Mouse (Mus musculus) midbrain, embryonic 11.5 days (tissue): ENCODE data around the gene Sparc. TPM values are rescaled to one million over a fixed set of nuclear protein-coding genes. Genes with fewer than 3 reads are reported as not detected.
"Not testable (repeated sequence)": the region's sequence is repeated elsewhere in the genome, so short reads cannot be mapped to it uniquely, and the experiment has no call there.

Experiments
- ATAC-seq: fragments of 200-750 bp; cut with Nextera tagmentation; 2 replicates; pipeline ENCODE4 v1.8.0; 2017; ENCODE audit warnings: moderate TSS enrichment, moderate library complexity; ENCODE audit not compliant: low FRiP score
- DNase-seq: peaks from one replicate; pipeline ENCODE4 v3.0.0; 2015; ENCODE audit warnings: low spot score; ENCODE audit errors: missing footprints
- H3K27ac ChIP-seq: fragments of 300-500 bp; sonication (generic); 2 replicates; pipeline ENCODE4 v1.5.1; 2014; ENCODE audit warnings: low read depth, low read length
- H3K27me3 ChIP-seq: fragments of 300-500 bp; sonication (generic); 2 replicates; pipeline ENCODE4 v1.6.1; 2014; ENCODE audit warnings: mild to moderate bottlenecking, low read length, moderate library complexity, mixed read lengths; ENCODE audit not compliant: control insufficient read depth, insufficient read depth
- H3K36me3 ChIP-seq: fragments of 300-500 bp; sonication (generic); 2 replicates; pipeline ENCODE4 v1.6.1; 2014; ENCODE audit warnings: mild to moderate bottlenecking, low read length, moderate library complexity, mixed read lengths; ENCODE audit not compliant: control insufficient read depth, insufficient read depth
- H3K4me1 ChIP-seq: fragments of 300-500 bp; sonication (generic); 2 replicates; pipeline ENCODE4 v1.6.1; 2014; ENCODE audit warnings: low read length; ENCODE audit not compliant: control insufficient read depth, insufficient read depth
- H3K4me2 ChIP-seq: fragments of 300-500 bp; sonication (generic); 2 replicates; pipeline ENCODE4 v1.6.1; 2014; ENCODE audit warnings: mild to moderate bottlenecking, moderate library complexity
- H3K4me3 ChIP-seq: fragments of 300-500 bp; sonication (generic); 2 replicates; pipeline ENCODE4 v1.5.1; 2014; ENCODE audit warnings: low read depth, low read length
- H3K9ac ChIP-seq: fragments of 300-500 bp; sonication (generic); 2 replicates; pipeline ENCODE4 v1.6.1; 2014; ENCODE audit warnings: low read length
- H3K9me3 ChIP-seq: fragments of 300-500 bp; sonication (generic); 2 replicates; pipeline ENCODE4 v1.6.1; 2016; ENCODE audit warnings: low read length; ENCODE audit not compliant: control insufficient read depth
- WGBS: fragments of 180-500 bp; shearing (Covaris S2); extraction: QIAGEN DNeasy Blood & Tissue Kit; methylation state at CpG from one replicate; pipeline ENCODE4 v1.1.7; 2014; 5-methylcytosine and 5-hydroxymethylcytosine counted together
- polyA plus RNA-seq: library from polyadenylated mRNA; unstranded; fragments of >200 nt; fragmentation: Nextera tagmentation; extraction: Ambion mirVana; gene quantifications from 2 replicates; pipeline ENCODE4 v1.2.1, GENCODE M21; 2014

The Sparc gene
- polyA plus RNA-seq, 1 experiment from 2014 or later, result 428 TPM

- Histone ChIP-seq H3K4me1 (peaks cover 17% of the 10 kb centered on the region; the same call in 1 of the 2 replicates), H3K36me3 (no peaks in the 10 kb centered on the region), H3K9me3 (no peaks in the 10 kb centered on the region), H3K9ac (no peak overlapping the region), H3K4me3 (no peak overlapping the region), H3K27ac (no peak overlapping the region; the same call in 1 of the 2 replicates), H3K27me3 (no peaks in the 10 kb centered on the region), H3K4me2 (no peak overlapping the region)
- WGBS, result 74% methylated on average over 8 of the region's 8 CpGs
- peak; percentile 75 for DNase-seq
- no peak for ATAC-seq
These were observed 1.9 kb upstream of the Sparc start for GRCm38 (mm10) chr11:55424746-55425360.

DNA sequence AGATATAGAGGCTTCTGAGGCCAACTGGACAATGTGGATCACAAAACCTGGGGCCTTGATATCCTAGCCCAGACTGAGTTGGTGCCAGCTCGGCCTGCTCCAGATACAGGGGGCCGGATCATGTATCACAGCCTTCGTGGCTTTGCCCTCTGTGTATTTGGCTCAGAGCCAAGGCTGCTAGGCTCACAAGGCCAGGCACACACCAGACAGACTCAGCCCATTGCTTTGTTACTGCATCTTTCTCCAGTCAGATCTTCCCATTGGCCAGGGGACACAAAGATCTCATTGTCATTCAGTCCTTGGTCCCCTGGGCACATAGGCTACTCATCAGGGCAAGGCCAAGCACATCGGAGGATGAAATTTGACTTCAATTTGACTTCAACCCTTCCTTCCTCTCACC lies 773 bp upstream of the Sparc start:
- DNase-seq (peak; percentile 88), ATAC-seq (peak; percentile 81)
- H3K36me3 ChIP-seq, result no peaks in the 10 kb centered on the region
- no peak overlapping the region for H3K4me3 ChIP-seq
- H3K27me3 ChIP-seq, result no peaks in the 10 kb centered on the region
- 45% methylated on average over 4 of the region's 4 CpGs for WGBS
- peak overlapping the region; percentile 57 for H3K27ac ChIP-seq
- H3K4me1 ChIP-seq, result peaks cover 28% of the 10 kb centered on the region
- no peak overlapping the region for H3K4me2 ChIP-seq
- no peak overlapping the region for H3K9ac ChIP-seq
- no peaks in the 10 kb centered on the region for H3K9me3 ChIP-seq

DNA sequence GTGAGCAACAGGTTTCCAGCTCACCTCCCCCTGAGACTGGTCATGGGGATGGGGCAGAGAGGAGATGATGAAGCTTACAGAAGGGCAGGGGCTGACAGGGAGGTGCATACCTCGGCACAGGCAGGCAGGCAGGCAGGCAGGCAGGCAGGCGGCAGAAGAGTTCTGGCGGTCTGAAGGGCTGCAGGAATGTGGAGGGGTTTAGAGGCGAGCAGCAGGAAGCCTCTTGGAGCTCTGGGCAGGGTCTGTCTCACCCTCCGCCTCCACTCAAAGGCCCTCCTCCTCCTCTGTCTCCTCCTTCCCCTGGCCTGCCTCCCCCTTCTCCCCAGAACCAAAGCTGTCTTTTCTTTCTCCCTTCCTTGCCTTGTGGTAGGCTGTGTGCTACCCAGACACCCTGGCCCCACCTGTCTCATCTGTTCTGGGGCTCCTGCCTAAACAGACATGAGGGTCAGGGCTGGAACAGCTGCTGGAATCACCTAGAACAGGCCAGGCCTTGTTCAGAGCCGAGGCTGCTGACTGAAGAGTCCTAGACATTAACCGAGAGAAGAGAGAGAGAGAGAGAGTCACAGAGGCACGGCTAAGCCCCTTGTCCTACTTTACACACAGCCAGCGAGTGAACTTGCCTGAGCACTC lies 3.2 kb downstream of the Sparc start:
- Histone ChIP-seq H3K27ac (peak overlapping the region; percentile 57), H3K9ac (peak overlapping the region; percentile 66), H3K4me1 (peaks cover 29% of the 10 kb centered on the region), H3K4me2 (peak overlapping the region; percentile 60), H3K36me3 (no peaks in the 10 kb centered on the region), H3K9me3 (no peaks in the 10 kb centered on the region), H3K27me3 (no peaks in the 10 kb centered on the region), H3K4me3 (peak overlapping the region; percentile 34)
- DNase-seq, result peak; percentile 91
- 3% methylated on average over 9 of the region's 9 CpGs for WGBS
- ATAC-seq, result peak; percentile 56

DNA sequence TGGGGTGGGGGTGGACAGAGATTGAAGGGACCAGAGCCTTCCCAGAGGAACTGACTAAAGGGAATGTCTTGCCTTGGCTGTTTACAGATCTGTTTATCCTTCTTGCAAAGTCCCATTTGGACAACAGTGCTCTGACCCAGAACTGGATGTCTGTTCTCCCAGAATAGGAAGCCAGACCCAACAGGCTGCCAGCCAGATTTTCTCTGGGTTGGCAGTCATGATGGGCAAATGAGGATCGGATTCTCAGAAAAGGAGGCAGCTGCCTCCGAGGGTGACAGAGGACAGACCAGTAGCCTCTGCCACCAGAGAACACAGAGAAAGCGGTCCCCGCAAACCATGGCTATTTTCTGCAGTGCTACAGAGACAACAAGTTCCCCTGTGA lies 3.7 kb downstream of the Sparc start:
- 2% methylated on average over 4 of the region's 4 CpGs for WGBS
- Histone ChIP-seq H3K9ac (peak overlapping the region; percentile 66), H3K27me3 (no peaks in the 10 kb centered on the region), H3K4me2 (peak overlapping the region; percentile 60), H3K4me3 (peak overlapping the region; percentile 34), H3K36me3 (no peaks in the 10 kb centered on the region), H3K4me1 (peaks cover 29% of the 10 kb centered on the region), H3K9me3 (no peaks in the 10 kb centered on the region), H3K27ac (peak overlapping the region; percentile 57; the same call in 1 of the 2 replicates)
- ATAC-seq, result no peak
- peak; percentile 91 for DNase-seq

DNA sequence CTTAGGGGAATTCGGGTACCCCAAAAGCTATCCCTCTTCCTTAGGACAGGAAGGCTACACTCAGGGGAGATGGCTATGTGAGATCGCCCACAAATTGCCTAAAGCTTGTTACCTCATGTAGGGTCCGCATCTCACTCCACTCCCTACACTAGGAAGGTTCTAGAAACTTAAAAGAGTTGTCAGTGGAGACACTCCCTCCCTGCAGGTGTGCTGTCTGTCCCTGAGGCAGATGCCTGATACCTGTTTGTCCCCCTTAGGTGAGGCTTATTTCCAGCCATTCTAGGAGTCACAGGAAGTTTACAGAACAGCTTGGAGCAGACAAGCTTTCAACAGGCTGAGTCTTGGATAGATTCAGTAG lies 4.3 kb downstream of the Sparc start:
- WGBS, result 13% methylated on average over 3 of the region's 3 CpGs
- DNase-seq, result peak; percentile 89
- peak overlapping the region; percentile 20; the same call in 1 of the 2 replicates for H3K27ac ChIP-seq

DNA sequence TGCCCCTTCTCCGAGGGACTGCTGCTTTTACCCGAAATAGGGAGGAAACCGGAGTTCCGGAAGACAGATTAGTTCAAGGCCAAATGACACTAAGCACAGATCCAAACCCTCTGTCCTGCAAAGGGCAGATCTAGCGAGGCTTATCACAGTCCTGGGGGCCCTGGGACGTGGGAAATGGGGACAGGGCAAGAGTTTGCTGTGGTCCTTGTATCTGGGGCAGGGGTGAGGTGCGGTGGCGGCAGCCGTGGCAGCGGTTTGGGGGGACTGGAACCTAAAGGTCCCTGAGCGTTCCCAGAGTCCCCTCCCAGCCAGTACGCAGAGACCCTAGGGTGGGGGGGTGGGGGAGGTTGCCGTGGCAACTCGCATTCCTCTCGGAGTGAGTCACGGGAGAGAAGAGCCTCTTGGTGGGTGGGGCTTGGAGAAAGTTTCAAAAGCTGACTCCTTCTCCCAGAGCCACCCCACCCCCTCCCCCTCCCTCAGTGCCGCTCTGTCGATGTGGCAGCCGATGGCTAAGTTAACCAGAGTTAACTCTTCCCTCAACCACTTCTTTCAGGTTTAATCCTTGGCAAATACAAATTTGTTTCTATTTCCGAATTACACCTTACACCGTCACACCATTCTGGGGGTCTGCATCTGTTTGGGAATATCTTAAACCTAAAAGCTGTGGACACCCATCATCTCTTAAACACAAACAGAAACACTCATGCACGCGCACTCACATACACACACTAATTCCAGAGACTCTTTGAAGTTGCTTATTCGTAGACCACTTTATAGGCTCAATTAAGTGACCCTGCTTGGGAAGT lies 4.9 kb downstream of the Sparc start:
- H3K4me3 ChIP-seq, result peak overlapping the region; percentile 34
- peak; percentile 83 for ATAC-seq
- H3K9me3 ChIP-seq, result no peaks in the 10 kb centered on the region
- DNase-seq, result peak; percentile 92
- H3K4me1 ChIP-seq, result peaks cover 25% of the 10 kb centered on the region
- H3K4me2 ChIP-seq, result peak overlapping the region; percentile 60
- no peaks in the 10 kb centered on the region for H3K27me3 ChIP-seq
- H3K9ac ChIP-seq, result peak overlapping the region; percentile 66
- WGBS, result 1% methylated on average over 24 of the region's 24 CpGs
- no peaks in the 10 kb centered on the region for H3K36me3 ChIP-seq
- peak overlapping the region; percentile 47; the same call in 1 of the 2 replicates for H3K27ac ChIP-seq

More for the DNA sequence above, 4.3 kb downstream of the Sparc start:
- peak overlapping the region; percentile 60 for H3K4me2 ChIP-seq
- H3K36me3 ChIP-seq, result no peaks in the 10 kb centered on the region
- peak overlapping the region; percentile 34 for H3K4me3 ChIP-seq
- H3K4me1 ChIP-seq, result peaks cover 28% of the 10 kb centered on the region
- H3K27me3 ChIP-seq, result no peaks in the 10 kb centered on the region
- peak; percentile 17; the same call in 1 of the 2 replicates for ATAC-seq
- no peaks in the 10 kb centered on the region for H3K9me3 ChIP-seq
- peak overlapping the region; percentile 66 for H3K9ac ChIP-seq

- DNase-seq, result peak; percentile 80
- peaks cover 25% of the 10 kb centered on the region for H3K4me1 ChIP-seq
- H3K27me3 ChIP-seq, result no peaks in the 10 kb centered on the region
- H3K4me2 ChIP-seq, result no peak overlapping the region
- 86% methylated on average over 6 of the region's 6 CpGs for WGBS
- no peak for ATAC-seq
- H3K27ac ChIP-seq, result no peak overlapping the region
- H3K36me3 ChIP-seq, result no peaks in the 10 kb centered on the region
- no peak overlapping the region for H3K9ac ChIP-seq
- H3K9me3 ChIP-seq, result no peaks in the 10 kb centered on the region
- H3K4me3 ChIP-seq, result no peak overlapping the region
These were observed 6.2 kb downstream of the Sparc start for GRCm38 (mm10) chr11:55416609-55417265.

GRCm38 (mm10) chr11:55415731-55416130 lies 7.3 kb downstream of the Sparc start:
- not testable (repeated sequence) for H3K27ac ChIP-seq, H3K36me3 ChIP-seq, H3K4me2 ChIP-seq, H3K27me3 ChIP-seq, H3K9me3 ChIP-seq, H3K9ac ChIP-seq, ATAC-seq, DNase-seq, H3K4me3 ChIP-seq
- WGBS, result 92% methylated on average over 6 of the region's 6 CpGs
- peaks cover 25% of the 10 kb centered on the region for H3K4me1 ChIP-seq
